Mouse (Mus musculus) forebrain, embryonic 12.5 days (tissue): ENCODE data around the gene Gemin5. TPM values are rescaled to one million over a fixed set of nuclear protein-coding genes. Genes with fewer than 3 reads are reported as not detected.
A peak's percentile ranks its signal among the peaks of the same experiment; 100 is the strongest.
"Not testable (repeated sequence)": the region's sequence is repeated elsewhere in the genome, so short reads cannot be mapped to it uniquely, and the experiment has no call there.

Experiments used
- ATAC-seq: fragments of 200-750 bp; cut with Nextera tagmentation; 2 replicates; pipeline ENCODE4 v1.8.0; 2017; ENCODE audit warnings: moderate TSS enrichment; ENCODE audit not compliant: low FRiP score
- H3K27ac ChIP-seq: fragments of 300-500 bp; sonication (generic); 2 replicates; pipeline ENCODE4 v1.5.1; 2016; ENCODE audit warnings: mild to moderate bottlenecking
- H3K27me3 ChIP-seq: fragments of 300-500 bp; sonication (generic); 2 replicates; pipeline ENCODE4 v1.6.1; 2016; ENCODE audit warnings: mild to moderate bottlenecking
- H3K36me3 ChIP-seq: fragments of 300-500 bp; sonication (generic); replicated peaks from 2 replicates; pipeline ENCODE4 v1.6.1; 2016; ENCODE audit warnings: mild to moderate bottlenecking
- H3K4me1 ChIP-seq: fragments of 300-500 bp; sonication (generic); 2 replicates; pipeline ENCODE4 v1.6.1; 2016
- H3K4me2 ChIP-seq: fragments of 300-500 bp; sonication (generic); 2 replicates; pipeline ENCODE4 v1.6.1; 2016; ENCODE audit warnings: mild to moderate bottlenecking, moderate library complexity
- H3K4me3 ChIP-seq: fragments of 300-500 bp; sonication (generic); replicated peaks from 2 replicates; pipeline ENCODE4 v1.5.1; 2016; ENCODE audit warnings: mild to moderate bottlenecking
- H3K9ac ChIP-seq: fragments of 300-500 bp; sonication (generic); 2 replicates; pipeline ENCODE4 v1.6.1; 2016; ENCODE audit warnings: mild to moderate bottlenecking
- H3K9me3 ChIP-seq: fragments of 300-500 bp; sonication (generic); 2 replicates; pipeline ENCODE4 v1.6.1; 2016
- WGBS: fragments of 180-500 bp; shearing (Covaris S2); methylation state at CpG from one replicate; pipeline ENCODE4 v1.1.7; 2016; 5-methylcytosine and 5-hydroxymethylcytosine counted together
- polyA plus RNA-seq: library from polyadenylated mRNA; unstranded; fragments of >200 nt; fragmentation: Nextera tagmentation; extraction: Ambion mirVana; gene quantifications from 2 replicates; pipeline ENCODE4 v1.2.1, GENCODE M21; 2016

Gene Gemin5
- polyA plus RNA-seq, 1 experiment from 2014 or later, result 23.5 TPM

DNA sequence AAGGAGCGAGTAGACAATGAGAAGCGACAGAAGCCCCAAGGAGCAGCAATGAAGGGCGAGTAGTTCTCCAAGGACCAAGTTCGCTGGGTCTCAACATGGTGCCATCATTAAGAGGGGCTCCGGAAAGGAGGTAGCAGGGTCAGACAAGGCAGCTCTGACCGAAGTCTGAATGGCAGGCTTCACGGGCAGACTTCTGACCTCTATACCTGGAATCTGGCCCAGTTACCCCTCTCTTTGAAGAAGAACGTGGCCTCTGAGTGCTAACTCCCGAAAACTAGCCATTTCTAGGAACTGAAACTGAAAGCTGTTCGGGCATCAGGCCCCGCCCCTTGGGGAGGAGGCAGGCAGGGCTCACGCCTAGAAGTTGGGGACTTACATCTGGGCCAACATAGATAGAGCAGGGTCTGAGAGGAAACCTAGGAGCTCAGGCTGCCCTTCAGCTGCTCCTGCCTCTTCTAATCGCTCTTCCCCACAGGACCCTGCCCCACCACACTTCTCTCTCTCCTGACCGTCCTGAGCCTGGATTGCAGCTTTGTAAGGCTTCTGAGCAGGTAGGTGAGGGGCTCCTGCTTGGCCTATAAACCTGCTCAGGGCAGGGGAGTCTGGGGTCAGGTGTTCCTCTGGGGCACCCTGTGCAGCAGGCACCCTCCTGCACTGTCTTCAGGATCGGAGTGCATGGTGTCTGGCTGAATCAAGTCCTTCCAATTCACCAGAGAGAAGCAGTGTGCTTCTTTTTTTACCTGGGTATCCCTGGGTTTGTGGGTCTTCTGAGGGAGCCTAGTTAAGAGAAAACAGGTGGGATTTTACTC is 31.1 kb upstream of the Gemin5 start, which contains the start of the genes Igtp and Irgm2:
Igtp (plus strand) TSS at position 328 of the 809 bp plus-strand sequence.
Irgm2 (plus strand) TSS at position 390 of the 809 bp plus-strand sequence.
- H3K36me3 ChIP-seq, H3K4me1 ChIP-seq, ATAC-seq, H3K27ac ChIP-seq, H3K27me3 ChIP-seq, H3K9me3 ChIP-seq: not testable (repeated sequence)
- Histone ChIP-seq H3K4me3 (peak within 1 kb of the TSS; percentile 47), H3K4me2 (peak within 1 kb of the TSS; percentile 59), H3K9ac (peak within 1 kb of the TSS; percentile 56; the same call in 1 of the 2 replicates)
- 11% methylated on average over 14 of the region's 15 CpGs for WGBS

DNA sequence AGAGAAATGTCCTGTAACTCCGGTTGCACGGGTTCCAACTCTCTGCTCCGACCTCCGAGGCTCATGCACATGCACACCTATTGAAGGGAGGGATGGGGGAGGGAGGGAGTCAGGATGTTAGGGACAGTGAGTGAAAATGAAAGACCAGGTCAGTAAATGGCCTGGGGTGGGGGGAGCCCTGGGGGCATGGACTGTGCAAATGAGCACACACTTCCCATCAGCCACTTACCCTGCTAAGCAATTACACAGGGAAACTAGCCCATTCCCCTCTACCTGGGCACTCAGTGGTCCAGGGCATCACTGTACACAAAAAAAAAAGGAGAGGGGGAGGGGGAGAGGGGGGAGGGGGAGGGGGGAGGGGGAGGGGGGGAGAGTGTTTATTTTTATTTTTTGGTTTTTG is 30.3 kb upstream of the Gemin5 start:
- H3K27ac ChIP-seq, result no peak overlapping the region
- no peak overlapping the region for H3K9ac ChIP-seq
- no peaks in the 10 kb centered on the region for H3K36me3 ChIP-seq
- peak overlapping the region; percentile 47; the same call in 1 of the 2 replicates for H3K4me3 ChIP-seq
- H3K4me2 ChIP-seq, result peak overlapping the region; percentile 59
- ATAC-seq, result no peak
- peaks cover 11% of the 10 kb centered on the region for H3K4me1 ChIP-seq
- no peaks in the 10 kb centered on the region for H3K9me3 ChIP-seq
- no peaks in the 10 kb centered on the region for H3K27me3 ChIP-seq
- WGBS, result 89% methylated on average over 4 of the region's 4 CpGs

DNA sequence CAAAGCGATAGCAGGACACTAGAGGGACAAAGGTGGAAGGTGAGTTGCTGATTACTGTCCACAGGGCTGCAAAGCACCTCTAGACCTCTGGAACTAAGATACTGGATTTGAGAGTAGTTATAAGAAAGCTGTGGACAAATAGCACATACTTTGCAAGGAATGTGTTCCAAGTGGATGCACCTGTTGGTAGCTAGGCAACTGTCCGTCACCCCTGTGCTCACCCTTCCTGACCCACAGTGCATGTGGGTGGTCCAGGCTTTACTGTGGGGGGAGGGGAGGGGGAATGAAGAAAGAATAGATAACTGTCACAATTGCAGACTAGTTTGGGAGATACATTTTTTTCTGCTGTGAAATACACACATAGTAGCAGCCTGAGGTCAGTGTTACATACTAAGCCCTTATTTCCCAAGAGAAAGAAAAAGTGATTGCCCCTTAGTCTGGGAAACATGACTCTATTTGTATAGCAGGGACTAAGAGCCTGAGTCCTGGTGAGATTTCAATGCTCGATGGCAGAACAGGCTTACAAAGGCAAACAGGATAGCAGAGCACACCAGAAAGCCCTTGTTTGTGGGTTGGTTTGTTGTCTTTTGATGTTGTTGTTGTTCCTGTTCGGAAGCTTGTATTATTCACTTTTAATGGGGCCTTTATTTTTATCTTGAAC is 25.7 kb upstream of the Gemin5 start:
- H3K36me3 ChIP-seq, result no peaks in the 10 kb centered on the region
- no peak for ATAC-seq
- 38% methylated on average over 4 of the region's 4 CpGs for WGBS

DNA sequence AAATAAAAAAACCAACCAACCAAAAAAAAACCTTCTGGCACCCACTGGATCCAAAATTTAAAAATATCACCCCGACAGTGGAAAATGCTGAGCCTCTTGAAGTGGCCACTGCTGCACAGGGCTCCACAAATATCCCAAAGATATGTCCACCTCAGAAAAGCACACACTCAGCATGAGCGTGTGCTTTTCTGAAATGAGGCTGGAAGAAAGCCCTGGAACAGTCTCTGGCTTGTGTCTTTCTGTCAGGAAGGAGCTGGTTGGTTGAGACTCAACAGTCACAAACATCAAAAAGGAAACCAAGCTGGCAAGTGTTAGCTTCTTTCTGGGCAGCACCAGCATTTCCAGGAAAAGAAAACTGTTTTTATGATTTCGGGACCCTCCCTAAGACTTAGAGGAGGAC is 25.0 kb upstream of the Gemin5 start:
- whole genome bisulfite sequencing, result 82% methylated on average over 3 of the region's 3 CpGs
- Histone ChIP-seq H3K27ac (no peak overlapping the region), H3K9ac (no peak overlapping the region), H3K4me3 (no peak overlapping the region), H3K4me2 (no peak overlapping the region), H3K27me3 (no peaks in the 10 kb centered on the region), H3K36me3 (no peaks in the 10 kb centered on the region), H3K9me3 (no peaks in the 10 kb centered on the region), H3K4me1 (peaks cover 7% of the 10 kb centered on the region; the same call in 1 of the 2 replicates)
- ATAC-seq, result no peak

More for the DNA sequence above, 25.7 kb upstream of the Gemin5 start:
- H3K4me1 ChIP-seq, result peaks cover 8% of the 10 kb centered on the region
- no peak overlapping the region for H3K4me3 ChIP-seq
- no peaks in the 10 kb centered on the region for H3K27me3 ChIP-seq
- no peak overlapping the region for H3K4me2 ChIP-seq
- no peak overlapping the region for H3K27ac ChIP-seq
- H3K9ac ChIP-seq, result no peak overlapping the region
- H3K9me3 ChIP-seq, result no peaks in the 10 kb centered on the region

DNA sequence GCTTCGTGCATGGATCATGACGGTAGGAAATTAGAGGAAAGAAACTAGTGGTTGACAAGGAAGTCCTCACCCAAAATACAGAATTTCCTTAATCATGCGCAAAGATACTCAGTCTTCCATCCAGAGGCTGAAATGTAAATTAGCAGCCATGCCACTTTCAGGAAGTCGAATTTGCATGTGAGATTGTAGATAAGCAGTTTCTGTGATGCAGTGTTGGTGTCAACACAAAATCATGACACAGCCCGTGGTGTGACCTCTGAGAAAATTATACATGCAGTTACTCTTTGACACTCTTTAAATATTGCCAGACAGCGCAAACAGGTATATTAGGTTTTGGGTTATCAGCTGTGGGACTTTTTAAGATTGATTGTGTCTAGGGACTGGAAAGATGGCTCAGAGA is 21.3 kb upstream of the Gemin5 start:
- no peak for ATAC-seq
- H3K27me3 ChIP-seq, result no peaks in the 10 kb centered on the region
- no peak overlapping the region for H3K4me2 ChIP-seq
- H3K9me3 ChIP-seq, result no peaks in the 10 kb centered on the region
- no peak overlapping the region for H3K27ac ChIP-seq
- H3K36me3 ChIP-seq, result no peaks in the 10 kb centered on the region
- 95% methylated on average over 6 of the region's 6 CpGs for WGBS
- peaks cover 7% of the 10 kb centered on the region; the same call in 1 of the 2 replicates for H3K4me1 ChIP-seq
- H3K4me3 ChIP-seq, result no peak overlapping the region
- no peak overlapping the region for H3K9ac ChIP-seq

DNA sequence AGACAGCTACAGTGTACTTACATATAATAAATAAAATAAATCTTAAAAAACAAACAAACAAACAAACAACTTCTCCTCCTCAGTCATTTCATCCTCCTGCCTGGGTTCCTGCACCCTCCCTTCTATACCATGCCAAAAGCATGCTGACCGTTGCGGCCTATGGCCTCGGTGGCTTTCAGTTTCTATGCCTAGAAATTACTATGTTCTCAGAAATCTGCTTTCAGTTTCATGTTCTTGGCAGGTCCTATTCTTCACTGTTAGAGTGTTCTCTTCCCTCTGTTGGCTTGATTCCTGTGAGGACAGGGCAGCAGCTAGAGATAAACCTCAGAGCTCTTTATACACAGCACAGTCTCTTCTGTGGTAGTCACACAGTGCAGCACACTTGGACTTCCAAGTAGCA is 15.2 kb upstream of the Gemin5 start:
- H3K4me2 ChIP-seq, result no peak overlapping the region
- no peak overlapping the region for H3K9ac ChIP-seq
- H3K4me3 ChIP-seq, result no peak overlapping the region
- no peak overlapping the region for H3K27ac ChIP-seq
- 94% methylated on average over 3 of the region's 3 CpGs for WGBS
- no peak for ATAC-seq
- no peaks in the 10 kb centered on the region for H3K4me1 ChIP-seq
- H3K36me3 ChIP-seq, result peaks cover 7% of the 10 kb centered on the region
- no peaks in the 10 kb centered on the region for H3K9me3 ChIP-seq
- no peaks in the 10 kb centered on the region for H3K27me3 ChIP-seq

DNA sequence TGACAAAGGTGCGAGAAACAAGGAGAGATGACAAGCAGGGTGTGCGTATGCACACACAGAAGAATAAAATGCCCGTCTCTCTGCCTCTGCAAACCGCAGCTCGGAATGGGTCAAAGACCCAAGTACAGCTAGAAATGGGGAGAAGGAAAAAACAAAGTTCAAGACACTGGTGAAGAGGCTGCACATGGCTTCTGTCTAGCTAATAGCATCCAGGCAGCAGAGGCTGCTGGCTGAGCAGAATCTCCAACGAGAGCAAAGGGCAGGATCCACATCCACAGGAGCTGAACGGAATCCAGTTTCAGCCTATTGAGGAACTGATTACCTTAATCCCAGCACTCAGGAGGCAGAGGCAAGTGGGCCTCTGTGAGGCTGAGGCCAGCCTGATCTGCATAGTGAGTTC is 12.4 kb upstream of the Gemin5 start:
- no peaks in the 10 kb centered on the region for H3K9me3 ChIP-seq
- H3K36me3 ChIP-seq, result peaks cover 34% of the 10 kb centered on the region
- no peak overlapping the region for H3K4me3 ChIP-seq
- WGBS, result 91% methylated on average over 7 of the region's 7 CpGs
- H3K9ac ChIP-seq, result no peak overlapping the region
- ATAC-seq, result no peak
- H3K4me2 ChIP-seq, result no peak overlapping the region
- H3K27me3 ChIP-seq, result no peaks in the 10 kb centered on the region
- H3K4me1 ChIP-seq, result no peaks in the 10 kb centered on the region
- H3K27ac ChIP-seq, result no peak overlapping the region

DNA sequence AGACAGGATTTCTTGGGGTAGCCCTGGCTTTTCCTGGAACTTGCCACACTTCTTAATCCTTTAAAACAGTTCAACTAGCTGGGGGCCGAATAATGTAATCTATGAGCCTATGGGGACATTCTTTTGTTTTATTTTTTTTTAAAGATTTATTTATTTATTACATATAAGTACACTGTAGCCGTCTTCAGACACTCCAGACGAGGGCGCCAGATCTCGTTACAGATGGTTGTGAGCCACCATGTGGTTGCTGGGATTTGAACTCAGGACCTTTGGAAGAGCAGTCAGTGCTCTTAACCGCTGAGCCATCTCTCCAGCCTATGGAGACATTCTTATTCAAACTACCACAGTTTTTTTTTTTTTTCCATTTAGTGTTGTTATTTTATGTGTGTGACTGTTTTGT is 11.6 kb upstream of the Gemin5 start:
- ATAC-seq, H3K9ac ChIP-seq, H3K27ac ChIP-seq, H3K4me2 ChIP-seq, H3K4me1 ChIP-seq, H3K4me3 ChIP-seq, H3K9me3 ChIP-seq, H3K27me3 ChIP-seq: not testable (repeated sequence)
- peaks cover 41% of the 10 kb centered on the region for H3K36me3 ChIP-seq
- 93% methylated on average over 6 of the region's 6 CpGs for WGBS

DNA sequence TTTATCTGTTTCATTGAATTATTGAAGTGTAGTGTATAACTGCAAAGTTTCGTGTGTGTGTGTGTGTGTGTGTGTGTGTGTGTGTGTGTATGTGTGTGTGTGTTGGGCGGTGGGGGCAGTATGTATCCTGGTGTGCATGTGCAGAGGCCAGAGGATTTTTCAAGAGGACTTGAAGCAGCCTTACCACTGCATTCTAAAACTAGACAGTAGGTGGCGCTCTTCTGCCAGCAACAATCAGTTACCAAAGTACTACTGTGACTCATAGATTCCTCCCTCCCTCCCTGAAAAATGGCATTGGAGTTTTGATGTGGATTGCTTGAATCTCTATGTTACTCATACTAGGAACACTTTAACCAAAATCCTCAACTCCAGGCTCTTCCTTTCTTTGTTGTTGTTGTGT is 11.2 kb upstream of the Gemin5 start:
- no peak for ATAC-seq
- Histone ChIP-seq H3K4me3 (no peak overlapping the region), H3K27ac (no peak overlapping the region), H3K27me3 (no peaks in the 10 kb centered on the region), H3K9me3 (no peaks in the 10 kb centered on the region), H3K9ac (no peak overlapping the region), H3K36me3 (peaks cover 43% of the 10 kb centered on the region), H3K4me2 (no peak overlapping the region), H3K4me1 (no peaks in the 10 kb centered on the region)
- WGBS, result 28% methylated on average over 3 of the region's 3 CpGs

DNA sequence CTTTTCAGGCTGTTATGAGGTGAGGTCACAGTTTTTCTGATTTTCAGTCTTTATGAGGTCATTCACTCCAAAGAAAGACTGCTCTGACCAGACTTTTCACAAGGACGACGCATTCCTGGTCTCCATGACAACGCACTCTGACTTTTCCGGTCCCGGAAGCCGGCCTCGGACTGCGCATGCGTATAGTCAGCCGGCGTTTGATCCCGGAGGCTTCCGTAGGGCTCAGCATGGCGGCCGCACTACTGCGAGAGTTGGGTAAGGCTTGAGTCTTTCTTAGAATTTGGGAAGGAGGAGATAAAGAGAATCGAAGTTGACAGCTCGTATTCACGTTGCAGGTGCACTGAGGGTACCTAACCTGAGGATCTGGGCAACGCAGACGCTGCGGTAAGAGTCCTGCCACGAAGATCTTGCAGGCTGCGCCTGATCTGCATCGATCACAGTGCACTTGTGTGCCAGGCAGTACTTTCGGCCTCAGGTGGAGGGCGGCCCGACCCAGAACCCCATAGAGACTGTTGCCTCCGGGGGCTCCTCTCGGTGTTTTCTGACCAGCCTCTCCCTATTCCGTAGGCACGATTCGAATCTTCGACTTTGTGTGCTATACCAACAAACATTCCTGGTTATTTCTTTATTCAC is 3.2 kb upstream of the Gemin5 start, which contains the start of gene Mrpl22:
Mrpl22 (plus strand) TSS at position 203 of the 633 bp plus-strand sequence.
- Histone ChIP-seq H3K4me2 (peak within 1 kb of the TSS; percentile 79), H3K36me3 (peaks cover 35% of the 10 kb centered on the region), H3K27ac (no peak within 1 kb of the TSS), H3K4me3 (peak within 1 kb of the TSS; percentile 61), H3K27me3 (no peaks in the 10 kb centered on the region), H3K9me3 (no peaks in the 10 kb centered on the region), H3K4me1 (peaks cover 23% of the 10 kb centered on the region), H3K9ac (peak within 1 kb of the TSS; percentile 75)
- under 1% methylated on average over 34 of the region's 34 CpGs for WGBS
- ATAC-seq, result peak; percentile 76

DNA sequence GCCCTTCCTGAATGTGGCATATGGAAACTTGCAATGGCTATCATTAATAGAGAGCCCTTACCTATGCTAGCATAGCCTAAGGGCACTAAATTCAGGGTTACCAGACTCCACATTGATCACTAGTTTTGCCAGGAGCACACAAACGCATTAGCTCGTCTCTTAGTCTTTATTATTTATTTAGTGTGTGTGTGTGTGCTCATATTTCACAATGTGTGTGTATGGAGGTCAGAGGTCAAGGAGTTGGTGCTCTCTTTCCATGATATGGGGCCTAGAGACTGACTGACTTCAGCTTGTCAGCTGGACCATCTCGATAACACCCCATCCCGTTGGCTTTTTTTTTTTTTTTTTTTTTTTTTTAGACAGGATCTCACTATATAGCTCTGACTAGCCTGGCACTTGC is 1.3 kb upstream of the Gemin5 start:
- H3K4me2 ChIP-seq, result no peak overlapping the region
- no peak overlapping the region for H3K4me3 ChIP-seq
- H3K36me3 ChIP-seq, result peaks cover 37% of the 10 kb centered on the region
- no peak overlapping the region for H3K27ac ChIP-seq
- no peak overlapping the region for H3K9ac ChIP-seq
- no peak for ATAC-seq
- H3K4me1 ChIP-seq, result peaks cover 23% of the 10 kb centered on the region
- H3K9me3 ChIP-seq, result 0 out of 2 replicates have a peak, but pooled peaks cover 3% of the 10 kb centered on the region
- WGBS, result 92% methylated on average over 3 of the region's 4 CpGs
- no peaks in the 10 kb centered on the region for H3K27me3 ChIP-seq

DNA sequence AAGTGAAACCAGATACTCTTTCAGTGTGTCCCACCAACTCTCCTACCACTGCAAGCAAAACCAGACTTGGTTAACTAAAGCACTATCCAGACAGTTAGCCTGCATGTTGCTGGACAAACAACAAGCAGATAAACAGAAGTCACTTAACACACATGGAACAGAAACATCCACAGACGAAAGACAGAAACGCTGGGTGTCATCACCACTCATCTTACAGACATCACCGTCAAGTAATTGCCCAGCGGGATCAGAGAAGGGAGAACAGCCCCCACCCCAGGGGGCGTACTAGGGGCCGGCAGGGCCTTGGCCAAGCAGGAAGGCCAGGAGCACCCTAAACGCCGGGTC is 545 bp downstream of the Gemin5 start:
- H3K4me1 ChIP-seq, result peaks cover 22% of the 10 kb centered on the region
- WGBS, result 0% methylated on average over 8 of the region's 8 CpGs
- 0 out of 2 replicates have a peak, but pooled peaks cover 3% of the 10 kb centered on the region for H3K9me3 ChIP-seq
- ATAC-seq, result no peak; the same call in 1 of the 2 replicates
- peak overlapping the region; percentile 66 for H3K27ac ChIP-seq
- H3K4me3 ChIP-seq, result peak overlapping the region; percentile 93
- H3K36me3 ChIP-seq, result peaks cover 36% of the 10 kb centered on the region
- H3K4me2 ChIP-seq, result peak overlapping the region; percentile 80
- no peaks in the 10 kb centered on the region for H3K27me3 ChIP-seq
- peak overlapping the region; percentile 82 for H3K9ac ChIP-seq
